Mouse (Mus musculus): ENCODE measurements around the gene Hspbap1.

GRCm38 (mm10) chr16:35748237-35748603, 22.0 kb upstream of the Hspbap1 start:
- TF ChIP-seq TAL1 (IDR thresholded peaks at IDR 0.05; ENCODE audit: low read length), result no peak
- TF ChIP-seq GATA1 (IDR thresholded peaks at IDR 0.05; ENCODE audit: low read length), result no peak

All from erythroblast, embryonic 14.5 days (primary cell).